Comparison of ENCODE assay signal across 9 mouse cellular contexts in genomic region chr2:152586926-152587560, GRCm38 (mm10). TPM values are rescaled to one million over a fixed set of nuclear protein-coding genes. Genes with fewer than 3 reads are reported as not detected.
DNase-seq lines count a peak whose midpoint lies in the region; ATAC-seq and TF ChIP-seq lines count a peak whose summit lies in the region.
"Had no signal": no experiment of that assay in that cellular context is flagged by ENCODE, and none has a peak within 500 bp of the region (broad histone marks: within the 10 kb centered on the region; RNA-seq: fewer than 3 reads in every experiment).

No protein-coding gene starts in this region.

- H3K9me3 ChIP-seq in kidney, postnatal 0 days (replicated peaks; ENCODE audit: low read length), result no peaks in the 10 kb centered on the region
- H3K9me3 ChIP-seq in kidney, embryonic 15.5 days (replicated peaks), result no peaks in the 10 kb centered on the region
- H3K9me3 ChIP-seq: heart, embryonic 13.5 days; limb, embryonic 15.5 days had no signal

- H3K36me3 ChIP-seq in kidney, postnatal 0 days (ENCODE audit: insufficient read depth, low read length), result no peaks in the 10 kb centered on the region
- H3K36me3 ChIP-seq in kidney, embryonic 15.5 days, result no peaks in the 10 kb centered on the region
- H3K36me3 ChIP-seq: heart, embryonic 13.5 days; limb, embryonic 15.5 days had no signal

- no peak overlapping the region for H3K27ac ChIP-seq in kidney, postnatal 0 days
- no peak overlapping the region for H3K27ac ChIP-seq in kidney, embryonic 15.5 days
- H3K27ac ChIP-seq: heart, embryonic 13.5 days; limb, embryonic 15.5 days had no signal

- peak; percentile 59 for TF ChIP-seq CTCF in kidney, postnatal 0 days (IDR thresholded peaks at IDR 0.05; ENCODE audit: low read depth)

- no peaks in the 10 kb centered on the region for H3K4me1 ChIP-seq in kidney, postnatal 0 days (replicated peaks; ENCODE audit: insufficient read depth, low read length)
- H3K4me1 ChIP-seq in kidney, embryonic 15.5 days, result peaks cover 10% of the 10 kb centered on the region
- H3K4me1 ChIP-seq: limb, embryonic 15.5 days had no signal

- no peak overlapping the region for H3K4me3 ChIP-seq in kidney, postnatal 0 days (replicated peaks; ENCODE audit: low read depth, low read length)
- H3K4me3 ChIP-seq in kidney, embryonic 15.5 days (replicated peaks), result no peak overlapping the region
- H3K4me3 ChIP-seq: heart, embryonic 13.5 days; limb, embryonic 15.5 days had no signal

- no peaks in the 10 kb centered on the region for H3K27me3 ChIP-seq in kidney, postnatal 0 days (ENCODE audit: insufficient read depth, low read length)
- H3K27me3 ChIP-seq in kidney, embryonic 15.5 days, result no peaks in the 10 kb centered on the region
- H3K27me3 ChIP-seq: heart, embryonic 13.5 days; limb, embryonic 15.5 days had no signal

- H3K4me2 ChIP-seq in kidney, postnatal 0 days (ENCODE audit: low read length), result no peak overlapping the region
- no peak overlapping the region for H3K4me2 ChIP-seq in kidney, embryonic 15.5 days
- H3K4me2 ChIP-seq: heart, embryonic 13.5 days; limb, embryonic 15.5 days had no signal

- no peak for ATAC-seq in kidney, postnatal 0 days (replicated peaks; ENCODE audit: low FRiP score, low read depth)
- ATAC-seq in kidney, embryonic 15.5 days (replicated peaks; ENCODE audit: low FRiP score), result no peak
- ATAC-seq in common myeloid progenitor, adult 5-6 weeks (replicated peaks; ENCODE audit: low read depth, poor library complexity, severe bottlenecking), result peak; percentile 77
- no peak for ATAC-seq in erythroblast, adult 5-6 weeks (replicated peaks; ENCODE audit: low FRiP score, poor library complexity, severe bottlenecking)

- DNase-seq in kidney, postnatal 0 days (ENCODE audit: low spot score), result no peak
- peak; percentile 60 for DNase-seq in 3T3-L1 (ENCODE audit: low read depth, low spot score)
- DNase-seq in A20 (ENCODE audit: low read depth, low spot score), result peak; percentile 51
- no peak for DNase-seq in ovary, postnatal 10 days (ENCODE audit: low spot score)

- 87% methylated on average over 4 of the region's 4 CpGs for WGBS in kidney, postnatal 0 days
- WGBS in kidney, embryonic 15.5 days, result 76% methylated on average over 4 of the region's 4 CpGs

- no peak overlapping the region for H3K9ac ChIP-seq in kidney, postnatal 0 days (ENCODE audit: low read depth, low read length)
- H3K9ac ChIP-seq in kidney, embryonic 15.5 days, result no peak overlapping the region
- H3K9ac ChIP-seq: heart, embryonic 13.5 days; limb, embryonic 15.5 days had no signal

RNA-seq across cellular contexts. Expression of gene Defb19, which starts 6.9 kb away (rescaled TPM):
- polyA plus RNA-seq in kidney, postnatal 0 days (2015; fragmentation: Nextera tagmentation; extraction: Ambion mirVana), result 120 and 136 TPM in 2 replicates
- polyA plus RNA-seq in kidney, embryonic 15.5 days (2015; fragmentation: Nextera tagmentation; extraction: Ambion mirVana), result 4.4 and 4.8 TPM in 2 replicates
- not detected in 2 replicates for total RNA-seq in common myeloid progenitor, adult 5-6 weeks (2017)
- not detected in 2 replicates for total RNA-seq in erythroblast, adult 5-6 weeks (2015; ENCODE audit: low replicate concordance)
- total RNA-seq in erythroblast, adult 5-6 weeks (2017; ENCODE audit: low replicate concordance), result not detected in 2 replicates
- polyA plus RNA-seq: limb, embryonic 15.5 days had no signal

RNA-seq across cellular contexts. Expression of gene Defb45, which starts 12.2 kb away (rescaled TPM):
- not detected in 2 replicates for polyA plus RNA-seq in kidney, postnatal 0 days (2015; fragmentation: Nextera tagmentation; extraction: Ambion mirVana)
- polyA plus RNA-seq in kidney, embryonic 15.5 days (2015; fragmentation: Nextera tagmentation; extraction: Ambion mirVana), result not detected in 2 replicates
- total RNA-seq in common myeloid progenitor, adult 5-6 weeks (2017), result not detected in 2 replicates
- total RNA-seq in erythroblast, adult 5-6 weeks (2015; ENCODE audit: low replicate concordance), result not detected in 2 replicates
- not detected in 2 replicates for total RNA-seq in erythroblast, adult 5-6 weeks (2017; ENCODE audit: low replicate concordance)
- polyA plus RNA-seq: heart, embryonic 13.5 days; limb, embryonic 15.5 days had no signal

RNA-seq across cellular contexts. Expression of gene Defb21, which starts 14.5 kb away (rescaled TPM):
- polyA plus RNA-seq in kidney, postnatal 0 days (2015; fragmentation: Nextera tagmentation; extraction: Ambion mirVana), result not detected in 2 replicates
- not detected in 2 replicates for polyA plus RNA-seq in kidney, embryonic 15.5 days (2015; fragmentation: Nextera tagmentation; extraction: Ambion mirVana)
- total RNA-seq in common myeloid progenitor, adult 5-6 weeks (2017), result not detected in 2 replicates
- total RNA-seq in erythroblast, adult 5-6 weeks (2015; ENCODE audit: low replicate concordance), result not detected in 2 replicates
- not detected in 2 replicates for total RNA-seq in erythroblast, adult 5-6 weeks (2017; ENCODE audit: low replicate concordance)
- polyA plus RNA-seq: heart, embryonic 13.5 days; limb, embryonic 15.5 days had no signal

RNA-seq across cellular contexts. Expression of gene Defb36, which starts 17.1 kb away (rescaled TPM):
- polyA plus RNA-seq in kidney, postnatal 0 days (2015; fragmentation: Nextera tagmentation; extraction: Ambion mirVana), result 2.1 and 3.6 TPM in 2 replicates
- polyA plus RNA-seq in kidney, embryonic 15.5 days (2015; fragmentation: Nextera tagmentation; extraction: Ambion mirVana), result 0.67 and 0.88 TPM in 2 replicates
- not detected in 2 replicates for total RNA-seq in common myeloid progenitor, adult 5-6 weeks (2017)
- not detected in 2 replicates for total RNA-seq in erythroblast, adult 5-6 weeks (2015; ENCODE audit: low replicate concordance)
- not detected in 2 replicates for total RNA-seq in erythroblast, adult 5-6 weeks (2017; ENCODE audit: low replicate concordance)
- polyA plus RNA-seq: heart, embryonic 13.5 days; limb, embryonic 15.5 days had no signal

RNA-seq across cellular contexts. Expression of gene Gm17416, which starts 17.9 kb away (rescaled TPM):
- polyA plus RNA-seq in kidney, postnatal 0 days (2015; fragmentation: Nextera tagmentation; extraction: Ambion mirVana), result 4.4 and 6.1 TPM in 2 replicates
- not detected in 2 replicates for polyA plus RNA-seq in kidney, embryonic 15.5 days (2015; fragmentation: Nextera tagmentation; extraction: Ambion mirVana)
- not detected in 2 replicates for total RNA-seq in common myeloid progenitor, adult 5-6 weeks (2017)
- total RNA-seq in erythroblast, adult 5-6 weeks (2015; ENCODE audit: low replicate concordance), result not detected in 2 replicates
- not detected in 2 replicates for total RNA-seq in erythroblast, adult 5-6 weeks (2017; ENCODE audit: low replicate concordance)
- polyA plus RNA-seq: heart, embryonic 13.5 days; limb, embryonic 15.5 days had no signal

Comparison
In these comparisons a context has a peak if more than half of its experiments do, and no peak if none do; other contexts are left out.
1. DNase-seq: peak in 3T3-L1 (single experiment) and A20 (single experiment); none in kidney, postnatal 0 days (single experiment) and ovary, postnatal 10 days (single experiment).